In the genomic region with DNA sequence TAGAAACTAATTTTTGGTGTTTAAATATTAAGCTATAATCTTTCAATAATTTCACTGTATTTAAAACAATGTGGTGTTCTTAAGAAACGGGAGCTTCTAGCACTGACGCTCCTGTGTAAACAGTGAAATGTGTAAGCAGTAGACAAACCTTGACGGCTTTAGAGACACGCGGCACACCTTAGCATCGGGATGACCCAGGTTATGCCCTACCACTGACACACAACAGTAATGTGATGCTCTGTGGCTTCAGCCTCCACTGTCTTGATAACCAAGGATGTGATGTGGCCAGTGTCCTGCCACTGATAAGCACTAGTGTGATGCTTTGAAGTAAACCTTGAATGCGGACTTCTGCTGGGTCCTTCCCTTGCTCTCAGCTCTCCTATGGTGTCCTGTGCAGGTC, we compare ENCODE assay signal across 30 mouse cellular contexts.
"Had no signal": no experiment of that assay in that cellular context is flagged by ENCODE, and none has a peak within 500 bp of the region (broad histone marks: within the 10 kb centered on the region; RNA-seq: fewer than 3 reads in every experiment).

No protein-coding gene starts in this region.

- ATAC-seq: liver, embryonic 12.5 days; liver, postnatal 0 days; lung, postnatal 0 days; midbrain, embryonic 13.5 days; midbrain, embryonic 16.5 days had no signal

- H3K9me3 ChIP-seq: limb, embryonic 10.5 days; limb, embryonic 12.5 days; limb, embryonic 13.5 days; limb, embryonic 15.5 days; liver, embryonic 12.5 days; liver, embryonic 13.5 days; liver, embryonic 15.5 days; lung, embryonic 15.5 days; megakaryocyte, embryonic 14.5 days; midbrain, embryonic 10.5 days; midbrain, embryonic 12.5 days; midbrain, embryonic 13.5 days; neural tube, embryonic 12.5 days had no signal

- H3K4me2 ChIP-seq: limb, embryonic 12.5 days; limb, embryonic 13.5 days; limb, embryonic 15.5 days; liver, embryonic 11.5 days; liver, embryonic 12.5 days; liver, embryonic 13.5 days; liver, embryonic 15.5 days; lung, embryonic 14.5 days; lung, embryonic 15.5 days; midbrain, embryonic 12.5 days; midbrain, embryonic 13.5 days; neural tube, embryonic 12.5 days had no signal

- DNase-seq: left cerebral cortex, postnatal 4 days; liver; liver, embryonic 13.5 days; liver, postnatal 0 days; lung, adult 18-20 months; lung, adult 2 months; lung, embryonic 14.5 days; lung, postnatal 10 days; lung, postnatal 14 days; lung, postnatal 36 days; lung, postnatal 4 days; midbrain, embryonic 14.5 days had no signal

- H3K27ac ChIP-seq: limb, embryonic 10.5 days; limb, embryonic 12.5 days; limb, embryonic 13.5 days; limb, embryonic 15.5 days; liver, embryonic 12.5 days; liver, embryonic 13.5 days; liver, embryonic 14.5 days; liver, embryonic 15.5 days; lung, embryonic 15.5 days; macrophage; midbrain, embryonic 10.5 days; midbrain, embryonic 12.5 days; midbrain, embryonic 13.5 days; neural tube, embryonic 12.5 days had no signal

- H3K9ac ChIP-seq: limb, embryonic 12.5 days; limb, embryonic 13.5 days; limb, embryonic 15.5 days; liver, embryonic 12.5 days; liver, embryonic 13.5 days; liver, embryonic 14.5 days; liver, embryonic 15.5 days; liver, postnatal 0 days; lung, embryonic 14.5 days; lung, embryonic 15.5 days; midbrain, embryonic 12.5 days; midbrain, embryonic 13.5 days; neural tube, embryonic 12.5 days had no signal

- H3K4me1 ChIP-seq: limb, embryonic 10.5 days; limb, embryonic 12.5 days; limb, embryonic 13.5 days; limb, embryonic 15.5 days; liver, embryonic 12.5 days; liver, embryonic 13.5 days; liver, embryonic 15.5 days; lung, embryonic 15.5 days; midbrain, embryonic 10.5 days; midbrain, embryonic 12.5 days; midbrain, embryonic 13.5 days; neural tube, embryonic 12.5 days had no signal

- H3K4me3 ChIP-seq: limb, embryonic 10.5 days; limb, embryonic 12.5 days; limb, embryonic 13.5 days; limb, embryonic 15.5 days; liver, embryonic 12.5 days; liver, embryonic 13.5 days; liver, embryonic 15.5 days; lung, embryonic 15.5 days; megakaryocyte, embryonic 14.5 days; midbrain, embryonic 10.5 days; midbrain, embryonic 12.5 days; midbrain, embryonic 13.5 days; myocyte; neural tube, embryonic 12.5 days had no signal

- H3K27me3 ChIP-seq: limb, embryonic 12.5 days; limb, embryonic 13.5 days; limb, embryonic 15.5 days; liver, embryonic 12.5 days; liver, embryonic 13.5 days; liver, embryonic 15.5 days; lung, embryonic 15.5 days; megakaryocyte, embryonic 14.5 days; midbrain, embryonic 12.5 days; midbrain, embryonic 13.5 days; neural tube, embryonic 12.5 days had no signal
